Mouse (Mus musculus) hindbrain, embryonic 11.5 days (tissue): Measurements from ENCODE around the gene Gm1604a. TPM values are rescaled to one million over a fixed set of nuclear protein-coding genes. Genes with fewer than 3 reads are reported as not detected.
"Not testable (repeated sequence)": the region's sequence is repeated elsewhere in the genome, so short reads cannot be mapped to it uniquely, and the experiment has no call there.

Experiments
- ATAC-seq: fragments of 200-750 bp; cut with Nextera tagmentation; 2 replicates; pipeline ENCODE4 v1.8.0; 2017; ENCODE audit warnings: mild to moderate bottlenecking, moderate TSS enrichment, moderate library complexity; ENCODE audit not compliant: low FRiP score
- DNase-seq: peaks from one replicate; pipeline ENCODE4 v3.0.0-alpha.2; 2015; ENCODE audit warnings: low spot score
- H3K27ac ChIP-seq: fragments of 300-500 bp; sonication (generic); 2 replicates; pipeline ENCODE4 v1.5.1; 2014; ENCODE audit warnings: mild to moderate bottlenecking, low read depth, low read length
- H3K27me3 ChIP-seq: fragments of 300-500 bp; sonication (generic); 2 replicates; pipeline ENCODE4 v1.6.1; 2014; ENCODE audit warnings: mild to moderate bottlenecking, low read length, moderate library complexity, mixed read lengths; ENCODE audit not compliant: control insufficient read depth, insufficient read depth
- H3K36me3 ChIP-seq: fragments of 300-500 bp; sonication (generic); 2 replicates; pipeline ENCODE4 v1.6.1; 2014; ENCODE audit warnings: mild to moderate bottlenecking, low read length, moderate library complexity, mixed read lengths; ENCODE audit not compliant: control insufficient read depth, insufficient read depth
- H3K4me1 ChIP-seq: fragments of 300-500 bp; sonication (generic); replicated peaks from 2 replicates; pipeline ENCODE4 v1.6.1; 2014; ENCODE audit warnings: low read length, mixed read lengths; ENCODE audit not compliant: control insufficient read depth, insufficient read depth
- H3K4me2 ChIP-seq: fragments of 300-500 bp; sonication (generic); replicated peaks from 2 replicates; pipeline ENCODE4 v1.6.1; 2014; ENCODE audit warnings: mild to moderate bottlenecking, low read depth, low read length
- H3K4me3 ChIP-seq: fragments of 300-500 bp; sonication (generic); 2 replicates; pipeline ENCODE4 v1.5.1; 2014; ENCODE audit warnings: low read depth, low read length
- H3K9ac ChIP-seq: fragments of 300-500 bp; sonication (generic); 2 replicates; pipeline ENCODE4 v1.6.1; 2014; ENCODE audit warnings: low read depth, low read length
- H3K9me3 ChIP-seq: fragments of 300-500 bp; sonication (generic); 2 replicates; pipeline ENCODE4 v1.6.1; 2016; ENCODE audit warnings: low read length; ENCODE audit not compliant: control insufficient read depth
- WGBS: fragments of 180-500 bp; shearing (Covaris S2); extraction: QIAGEN DNeasy Blood & Tissue Kit; methylation state at CpG from one replicate; pipeline ENCODE4 v1.1.7; 2014; 5-methylcytosine and 5-hydroxymethylcytosine counted together
- polyA plus RNA-seq: library from polyadenylated mRNA; unstranded; fragments of >200 nt; fragmentation: Nextera tagmentation; extraction: Ambion mirVana; gene quantifications from 2 replicates; pipeline ENCODE4 v1.2.1, GENCODE M21; 2014

Gene Gm1604a
- polyA plus RNA-seq, 1 experiment from 2014 or later: not detected

- 83% methylated on average over 7 of the region's 10 CpGs for WGBS
- H3K9me3 ChIP-seq, DNase-seq, H3K27me3 ChIP-seq, H3K4me2 ChIP-seq, ATAC-seq, H3K27ac ChIP-seq, H3K9ac ChIP-seq, H3K4me3 ChIP-seq, H3K4me1 ChIP-seq, H3K36me3 ChIP-seq: not testable (repeated sequence)
Observed at GRCm38 (mm10) chr17:7126475-7126874, 101.1 kb downstream of the Gm1604a start.

- H3K4me2 ChIP-seq, H3K27me3 ChIP-seq, DNase-seq, H3K4me3 ChIP-seq, H3K9me3 ChIP-seq, H3K36me3 ChIP-seq, ATAC-seq, H3K9ac ChIP-seq, H3K27ac ChIP-seq, H3K4me1 ChIP-seq: not testable (repeated sequence)
- no CpG with 5 or more reads among the region's 7 CpGs for WGBS
Observed at GRCm38 (mm10) chr17:7134002-7134401, 108.6 kb downstream of the Gm1604a start.

- not testable (repeated sequence) for DNase-seq, H3K4me2 ChIP-seq, H3K27ac ChIP-seq, H3K9me3 ChIP-seq, H3K36me3 ChIP-seq, H3K4me3 ChIP-seq, H3K9ac ChIP-seq, H3K27me3 ChIP-seq, H3K4me1 ChIP-seq, ATAC-seq
- WGBS: 87% methylated on average over 7 of the region's 8 CpGs
Observed at GRCm38 (mm10) chr17:7135277-7135676, 109.9 kb downstream of the Gm1604a start.

Other genes starting within 250 kb of the Gm1604a start
- 73.8 and 91.1 TPM in 2 replicates for gene Ezr, start 242.8 kb upstream of the Gm1604a start, polyA plus RNA-seq
- gene Rsph3b, start 76.9 kb upstream of the Gm1604a start, polyA plus RNA-seq: 50.5 and 50.8 TPM in 2 replicates
- gene Tagap1, start 64.4 kb upstream of the Gm1604a start, polyA plus RNA-seq: 57.1 TPM in 2 replicates
- gene Rnaset2b, start 54.9 kb upstream of the Gm1604a start, polyA plus RNA-seq: 115 TPM in 2 replicates
- gene Gm49721, start 46.7 kb upstream of the Gm1604a start, polyA plus RNA-seq: 0.18 TPM in 1 of 2 replicates, not detected in the other
- gene Rps6ka2, start 144.5 kb downstream of the Gm1604a start, polyA plus RNA-seq: 22.5 and 27.2 TPM in 2 replicates